Mouse (Mus musculus): ENCODE measurements around the gene Mrps6. TPM values are rescaled to one million over a fixed set of nuclear protein-coding genes. Genes with fewer than 3 reads are reported as not detected.

Gene Mrps6
- polyA plus RNA-seq (2015; fragmentation: Nextera tagmentation; extraction: Ambion mirVana) = 72.9 and 77.0 TPM in 2 replicates

GRCm38 (mm10) chr16:92057852-92058643, at the start of gene Mrps6, which contains the start of the genes Gm49711 and Slc5a3:
TSS of gene Mrps6 (plus strand) at chr16:92058270.
TSS of gene Gm49711 (plus strand) at chr16:92058316.
TSS of gene Slc5a3 (plus strand) at chr16:92058322.
- Histone ChIP-seq H3K27me3 (ENCODE audit: control insufficient read depth, insufficient read depth, low read length) (no peaks in the 10 kb centered on the region), H3K27ac (ENCODE audit: low read length) (peak within 1 kb of the TSS; percentile 86), H3K4me1 (ENCODE audit: control insufficient read depth, insufficient read depth, low read length) (peaks cover 10% of the 10 kb centered on the region), H3K4me3 (replicated peaks; ENCODE audit: low read length) (peak within 1 kb of the TSS; percentile 90), H3K4me2 (ENCODE audit: low read depth, low read length) (peak within 1 kb of the TSS; percentile 94), H3K9me3 (replicated peaks; ENCODE audit: control insufficient read depth, low read length) (peaks cover 7% of the 10 kb centered on the region; the same call in 1 of the 2 replicates), H3K9ac (ENCODE audit: low read length) (peak within 1 kb of the TSS; percentile 89), H3K36me3 (ENCODE audit: control insufficient read depth, insufficient read depth, low read length) (no peaks in the 10 kb centered on the region)
- under 1% methylated on average over 84 of the region's 99 CpGs for WGBS
- peak; percentile 95 for ATAC-seq (ENCODE audit: insufficient read depth, low FRiP score)

- Histone ChIP-seq H3K4me1 (ENCODE audit: control insufficient read depth, insufficient read depth, low read length) (no peaks in the 10 kb centered on the region), H3K4me2 (ENCODE audit: low read depth, low read length) (no peak overlapping the region), H3K4me3 (replicated peaks; ENCODE audit: low read length) (no peak overlapping the region), H3K9me3 (replicated peaks; ENCODE audit: control insufficient read depth, low read length) (no peaks in the 10 kb centered on the region), H3K27me3 (ENCODE audit: control insufficient read depth, insufficient read depth, low read length) (no peaks in the 10 kb centered on the region), H3K36me3 (ENCODE audit: control insufficient read depth, insufficient read depth, low read length) (no peaks in the 10 kb centered on the region), H3K27ac (ENCODE audit: low read length) (no peak overlapping the region), H3K9ac (ENCODE audit: low read length) (no peak overlapping the region)
- ATAC-seq (ENCODE audit: insufficient read depth, low FRiP score) = no peak
- WGBS = 86% methylated on average over 2 of the region's 2 CpGs
These were observed 48.5 kb upstream of the Mrps6 start for GRCm38 (mm10) chr16:92009586-92009985.

GRCm38 (mm10) chr16:92016792-92017191, 41.3 kb upstream of the Mrps6 start:
- Histone ChIP-seq H3K9me3 (replicated peaks; ENCODE audit: control insufficient read depth, low read length) (no peaks in the 10 kb centered on the region), H3K36me3 (ENCODE audit: control insufficient read depth, insufficient read depth, low read length) (no peaks in the 10 kb centered on the region), H3K27me3 (ENCODE audit: control insufficient read depth, insufficient read depth, low read length) (no peaks in the 10 kb centered on the region), H3K27ac (ENCODE audit: low read length) (no peak overlapping the region), H3K9ac (ENCODE audit: low read length) (no peak overlapping the region), H3K4me1 (ENCODE audit: control insufficient read depth, insufficient read depth, low read length) (peaks cover 3% of the 10 kb centered on the region; the same call in 1 of the 2 replicates), H3K4me3 (replicated peaks; ENCODE audit: low read length) (no peak overlapping the region), H3K4me2 (ENCODE audit: low read depth, low read length) (no peak overlapping the region)
- ATAC-seq (ENCODE audit: insufficient read depth, low FRiP score) = no peak
- 72% methylated on average over 8 of the region's 8 CpGs for WGBS

- Histone ChIP-seq H3K9ac (ENCODE audit: low read length) (peak overlapping the region; percentile 61), H3K36me3 (ENCODE audit: control insufficient read depth, insufficient read depth, low read length) (no peaks in the 10 kb centered on the region), H3K4me1 (ENCODE audit: control insufficient read depth, insufficient read depth, low read length) (peaks cover 3% of the 10 kb centered on the region; the same call in 1 of the 2 replicates), H3K9me3 (replicated peaks; ENCODE audit: control insufficient read depth, low read length) (no peaks in the 10 kb centered on the region), H3K27me3 (ENCODE audit: control insufficient read depth, insufficient read depth, low read length) (no peaks in the 10 kb centered on the region), H3K27ac (ENCODE audit: low read length) (0 out of 2 replicates have a peak overlapping the region, but pooled peaks have one; percentile 4), H3K4me2 (ENCODE audit: low read depth, low read length) (peak overlapping the region; percentile 58), H3K4me3 (replicated peaks; ENCODE audit: low read length) (peak overlapping the region; percentile 31)
- no peak for ATAC-seq (ENCODE audit: insufficient read depth, low FRiP score)
- 13% methylated on average over 26 of the region's 26 CpGs for WGBS
These were observed 38.6 kb upstream of the Mrps6 start for GRCm38 (mm10) chr16:92019141-92020118.

- Histone ChIP-seq H3K4me3 (replicated peaks; ENCODE audit: low read length) (no peak overlapping the region), H3K36me3 (ENCODE audit: control insufficient read depth, insufficient read depth, low read length) (no peaks in the 10 kb centered on the region), H3K9me3 (replicated peaks; ENCODE audit: control insufficient read depth, low read length) (no peaks in the 10 kb centered on the region), H3K27me3 (ENCODE audit: control insufficient read depth, insufficient read depth, low read length) (no peaks in the 10 kb centered on the region), H3K4me2 (ENCODE audit: low read depth, low read length) (no peak overlapping the region), H3K4me1 (ENCODE audit: control insufficient read depth, insufficient read depth, low read length) (peaks cover 3% of the 10 kb centered on the region; the same call in 1 of the 2 replicates), H3K27ac (ENCODE audit: low read length) (no peak overlapping the region), H3K9ac (ENCODE audit: low read length) (no peak overlapping the region)
- no peak for ATAC-seq (ENCODE audit: insufficient read depth, low FRiP score)
- WGBS = 77% methylated on average over 12 of the region's 12 CpGs
These were observed 36.2 kb upstream of the Mrps6 start for GRCm38 (mm10) chr16:92021656-92022400.

- Histone ChIP-seq H3K4me2 (ENCODE audit: low read depth, low read length) (no peak overlapping the region), H3K27me3 (ENCODE audit: control insufficient read depth, insufficient read depth, low read length) (no peaks in the 10 kb centered on the region), H3K9me3 (replicated peaks; ENCODE audit: control insufficient read depth, low read length) (no peaks in the 10 kb centered on the region), H3K9ac (ENCODE audit: low read length) (no peak overlapping the region), H3K27ac (ENCODE audit: low read length) (no peak overlapping the region), H3K4me1 (ENCODE audit: control insufficient read depth, insufficient read depth, low read length) (peaks cover 3% of the 10 kb centered on the region; the same call in 1 of the 2 replicates), H3K4me3 (replicated peaks; ENCODE audit: low read length) (no peak overlapping the region), H3K36me3 (ENCODE audit: control insufficient read depth, insufficient read depth, low read length) (no peaks in the 10 kb centered on the region)
- WGBS = 53% methylated on average over 20 of the region's 20 CpGs
- no peak for ATAC-seq (ENCODE audit: insufficient read depth, low FRiP score)
These were observed 35.4 kb upstream of the Mrps6 start for GRCm38 (mm10) chr16:92022494-92023283.

- no peaks in the 10 kb centered on the region for H3K4me1 ChIP-seq (ENCODE audit: control insufficient read depth, insufficient read depth, low read length)
- H3K4me2 ChIP-seq (ENCODE audit: low read depth, low read length) = no peak overlapping the region
- no peak overlapping the region for H3K27ac ChIP-seq (ENCODE audit: low read length)
- WGBS = 87% methylated on average over 3 of the region's 3 CpGs
- H3K9me3 ChIP-seq (replicated peaks; ENCODE audit: control insufficient read depth, low read length) = no peaks in the 10 kb centered on the region
- ATAC-seq (ENCODE audit: insufficient read depth, low FRiP score) = no peak
- no peak overlapping the region for H3K4me3 ChIP-seq (replicated peaks; ENCODE audit: low read length)
- H3K27me3 ChIP-seq (ENCODE audit: control insufficient read depth, insufficient read depth, low read length) = no peaks in the 10 kb centered on the region
- no peak overlapping the region for H3K9ac ChIP-seq (ENCODE audit: low read length)
- no peaks in the 10 kb centered on the region for H3K36me3 ChIP-seq (ENCODE audit: control insufficient read depth, insufficient read depth, low read length)
These were observed 24.8 kb upstream of the Mrps6 start for GRCm38 (mm10) chr16:92033286-92033685.

GRCm38 (mm10) chr16:92034676-92035075, 23.4 kb upstream of the Mrps6 start:
- ATAC-seq (ENCODE audit: insufficient read depth, low FRiP score) = no peak
- Histone ChIP-seq H3K36me3 (ENCODE audit: control insufficient read depth, insufficient read depth, low read length) (no peaks in the 10 kb centered on the region), H3K9me3 (replicated peaks; ENCODE audit: control insufficient read depth, low read length) (no peaks in the 10 kb centered on the region), H3K4me2 (ENCODE audit: low read depth, low read length) (no peak overlapping the region), H3K4me1 (ENCODE audit: control insufficient read depth, insufficient read depth, low read length) (peaks cover 5% of the 10 kb centered on the region; the same call in 1 of the 2 replicates), H3K27me3 (ENCODE audit: control insufficient read depth, insufficient read depth, low read length) (no peaks in the 10 kb centered on the region), H3K27ac (ENCODE audit: low read length) (no peak overlapping the region), H3K9ac (ENCODE audit: low read length) (no peak overlapping the region), H3K4me3 (replicated peaks; ENCODE audit: low read length) (no peak overlapping the region)
- WGBS = 70% methylated on average over 5 of the region's 5 CpGs
